Mouse (Mus musculus) CH12.LX (cell line): ENCODE data around the gene Lcmt2. TPM values are rescaled to one million over a fixed set of nuclear protein-coding genes. Genes with fewer than 3 reads are reported as not detected.

Experiments
- DNase-seq: peaks from one replicate; pipeline ENCODE4 v3.0.0-alpha.2; 2013; ENCODE audit errors: extremely low read depth
- H3K27ac ChIP-seq: 2 replicates; pipeline ENCODE4 v1.5.1; 2012; ENCODE audit warnings: low read depth, mild to moderate bottlenecking, control low read depth, moderate library complexity; ENCODE audit not compliant: insufficient read depth
- H3K27me3 ChIP-seq: replicated peaks from 2 replicates; pipeline ENCODE3; 2012; ENCODE audit warnings: inconsistent platforms
- H3K36me3 ChIP-seq, 2 experiments: replicated peaks in 1 of 2; 2 replicates each; pipeline versions ENCODE3 to v1.6.1; 2012; ENCODE audit warnings: inconsistent platforms in 1 of 2, low read length in 1 of 2, mild to moderate bottlenecking in 1 of 2, mixed read lengths in 1 of 2, moderate library complexity in 1 of 2; ENCODE audit not compliant: control insufficient read depth in 1 of 2, insufficient read depth in 1 of 2
- H3K4me1 ChIP-seq, 2 experiments: 2 replicates each; pipeline ENCODE4 v1.6.1; 2012; ENCODE audit warnings: inconsistent platforms in 1 of 2, moderate library complexity in 1 of 2; ENCODE audit not compliant: insufficient read depth in 2 of 2, control insufficient read depth in 1 of 2
- H3K4me2 ChIP-seq: 2 replicates; pipeline ENCODE4 v1.6.1; 2012; ENCODE audit warnings: low read depth, mild to moderate bottlenecking, control low read depth; ENCODE audit not compliant: poor library complexity, insufficient read depth, severe bottlenecking
- H3K4me3 ChIP-seq, 3 experiments: fragments of 150-350 bp in 1 of 3; sonication (generic) in 1 of 3; replicated peaks in 1 of 3; 2 replicates each; pipeline versions ENCODE3 to v1.5.1; 2011 to 2012; ENCODE audit warnings: low read depth in 2 of 3, low read length in 2 of 3, mild to moderate bottlenecking in 2 of 3, moderate library complexity in 2 of 3, control low read depth in 1 of 3, improper control_type of control experiment in 1 of 3, inconsistent platforms in 1 of 3, mixed read lengths in 1 of 3; ENCODE audit not compliant: poor library complexity in 1 of 3
- H3K79me2 ChIP-seq: replicated peaks from 2 replicates; pipeline ENCODE4 v1.6.1; 2012; ENCODE audit warnings: mild to moderate bottlenecking, moderate library complexity; ENCODE audit not compliant: control insufficient read depth, poor library complexity, insufficient read depth, severe bottlenecking; ENCODE audit errors: extremely low read depth
- H3K9ac ChIP-seq: 2 replicates; pipeline ENCODE4 v1.6.1; 2012; ENCODE audit warnings: low read depth, mild to moderate bottlenecking, control low read depth, moderate library complexity; ENCODE audit not compliant: insufficient read depth
- H3K9me3 ChIP-seq: replicated peaks from 2 replicates; pipeline ENCODE3; 2012; ENCODE audit warnings: low read length, inconsistent platforms, mixed read lengths
- BHLHE40 ChIP-seq: IDR thresholded peaks from 2 replicates; pipeline ENCODE4 v1.6.1; 2011; ENCODE audit warnings: mild to moderate bottlenecking, low read depth, low read length, improper control_type of control experiment
- CTCF ChIP-seq, 2 experiments: IDR thresholded peaks in 1 of 2; conservative IDR thresholded peaks in 1 of 2; 2 replicates each; pipeline ENCODE4 v1.5.1; 2011 to 2012; ENCODE audit warnings: low read depth in 2 of 2, low read length in 2 of 2, improper control_type of control experiment in 1 of 2, inconsistent platforms in 1 of 2, mild to moderate bottlenecking in 1 of 2, moderate library complexity in 1 of 2
- IRF4 ChIP-seq: IDR thresholded peaks from 2 replicates; pipeline ENCODE4 v1.6.1; 2014; ENCODE audit warnings: low read depth, mild to moderate bottlenecking, inconsistent platforms, low read length, improper control_type of control experiment
- MAX ChIP-seq: IDR thresholded peaks from 2 replicates; pipeline ENCODE4 v1.6.1; 2011; ENCODE audit warnings: low read length, improper control_type of control experiment
- MAZ ChIP-seq: IDR thresholded peaks from 2 replicates; pipeline ENCODE4 v1.6.1; 2012; ENCODE audit warnings: low read depth, mild to moderate bottlenecking, inconsistent platforms, low read length, improper control_type of control experiment, moderate library complexity
- MXI1 ChIP-seq: IDR thresholded peaks from 2 replicates; pipeline ENCODE4 v1.6.1; 2011; ENCODE audit warnings: mild to moderate bottlenecking, low read depth, low read length, improper control_type of control experiment
- NRF1 ChIP-seq: IDR thresholded peaks from 2 replicates; pipeline ENCODE4 v1.6.1; 2014; ENCODE audit warnings: low read depth, mild to moderate bottlenecking, inconsistent platforms, low read length, improper control_type of control experiment, moderate library complexity
- PAX5 ChIP-seq: IDR thresholded peaks from 2 replicates; pipeline ENCODE4 v1.6.1; 2012; ENCODE audit warnings: low read length, inconsistent platforms, mixed read lengths
- RCOR1 ChIP-seq: conservative IDR thresholded peaks from 2 replicates; pipeline ENCODE4 v1.6.1; 2012; ENCODE audit warnings: low read depth, mild to moderate bottlenecking, inconsistent platforms, low read length, improper control_type of control experiment
- SIN3A ChIP-seq: IDR thresholded peaks from 2 replicates; pipeline ENCODE4 v1.6.1; 2012; ENCODE audit warnings: low read length, improper control_type of control experiment, inconsistent platforms
- TBP ChIP-seq: conservative IDR thresholded peaks from 2 replicates; pipeline ENCODE4 v1.6.1; 2011; ENCODE audit warnings: low read depth, low read length, improper control_type of control experiment
- TCF12 ChIP-seq: IDR thresholded peaks from 2 replicates; pipeline ENCODE4 v1.6.1; 2014; ENCODE audit warnings: low read depth, mild to moderate bottlenecking, inconsistent platforms, low read length, improper control_type of control experiment
- USF2 ChIP-seq: conservative IDR thresholded peaks from 2 replicates; pipeline ENCODE4 v1.6.1; 2011; ENCODE audit warnings: low read depth, low read length, improper control_type of control experiment
- ZC3H11A ChIP-seq: IDR thresholded peaks from 2 replicates; pipeline ENCODE4 v1.6.1; 2012; ENCODE audit warnings: low read depth, mild to moderate bottlenecking, inconsistent platforms, low read length, improper control_type of control experiment
- ZMIZ1 ChIP-seq: IDR thresholded peaks from 2 replicates; pipeline ENCODE4 v1.6.1; 2012; ENCODE audit warnings: low read depth, mild to moderate bottlenecking, inconsistent platforms, low read length, improper control_type of control experiment
- dilution Hi-C: fragments of 300-500 bp; cut with MboI; formaldehyde crosslinking; loops from 2 replicates; pipeline ENCODE4 v1.14.3; 2020; ENCODE audit warnings: low sequenced_read_pairs; ENCODE audit not compliant: extremely low pct_unique_long_range_greater_than_20kb, extremely low pct_ligation_motif_present
- in situ Hi-C: fragments of 300-500 bp; cut with MboI; formaldehyde crosslinking; loops from 3 replicates; pipeline ENCODE4 v1.14.3; 2019; ENCODE audit warnings: low sequenced_read_pairs, low pct_ligation_motif_present, low pct_unique_long_range_greater_than_20kb, mixed read lengths
- polyA plus RNA-seq: library from polyadenylated mRNA; unstranded; fragments of >175 nt; gene quantifications from 2 replicates; pipeline ENCODE4 v1.2.1, GENCODE M21; 2012; ENCODE audit warnings: low read depth; ENCODE audit not compliant: insufficient read length
- total RNA-seq, 2 experiments: library from RNA; depleted of rRNA; stranded (reverse); fragments of 300-350 nt in 1 of 2; fragments of >200 nt in 1 of 2; gene quantifications; 2 replicates each; pipeline ENCODE4 v1.2.3; 2012 to 2014

The Lcmt2 gene
- total and polyA plus RNA-seq, 3 experiments: 6.4 to 12.3 (median 9.3) TPM

DNA sequence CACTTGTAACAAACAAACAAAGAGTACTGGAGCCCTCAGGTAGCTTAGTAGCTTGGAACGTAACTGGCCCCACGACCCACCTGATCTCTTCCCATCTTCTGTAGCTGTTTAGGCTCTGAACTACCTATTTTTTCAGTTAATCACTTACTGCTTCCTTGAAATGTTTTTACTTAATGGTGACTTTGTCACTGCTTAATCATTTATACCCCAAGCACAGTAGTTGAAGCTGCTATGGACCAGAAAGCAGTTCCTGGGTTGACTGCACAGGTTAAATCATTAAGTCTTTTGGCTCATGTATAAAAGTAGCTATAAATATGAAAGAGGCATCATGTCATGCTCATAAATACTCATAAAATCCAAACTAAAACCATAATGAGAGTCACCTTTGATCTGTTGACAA is 25.0 kb downstream of the Lcmt2 start:
- Histone ChIP-seq H3K36me3 (no peaks in the 10 kb centered on the region), H3K4me2 (no peak overlapping the region), H3K9me3 (no peaks in the 10 kb centered on the region), H3K27me3 (peaks cover 26% of the 10 kb centered on the region), H3K79me2 (no peaks in the 10 kb centered on the region), H3K27ac (no peak overlapping the region), H3K4me1 (no peaks in the 10 kb centered on the region), H3K4me3 (no peak overlapping the region), H3K9ac (no peak overlapping the region)
- dilution Hi-C loops: no loop called here
- DNase-seq: no peak
- in situ Hi-C loops: loop anchor here (25.0 kb wide), 1 partner anchor 653 kb away; the partner anchor contains the start of gene Capn3
- TF ChIP-seq MAZ (no peak), SIN3A (no peak), PAX5 (no peak), NRF1 (no peak), MAX (no peak), TBP (no peak), CTCF (conservative IDR thresholded peaks at IDR 0.05 in 1 of 2, IDR thresholded peaks at IDR 0.05 in 1 of 2; ENCODE audit: low read depth in 2 of 2, low read length in 2 of 2) (no peak), TCF12 (no peak), RCOR1 (no peak), MXI1 (no peak), ZMIZ1 (no peak)

DNA sequence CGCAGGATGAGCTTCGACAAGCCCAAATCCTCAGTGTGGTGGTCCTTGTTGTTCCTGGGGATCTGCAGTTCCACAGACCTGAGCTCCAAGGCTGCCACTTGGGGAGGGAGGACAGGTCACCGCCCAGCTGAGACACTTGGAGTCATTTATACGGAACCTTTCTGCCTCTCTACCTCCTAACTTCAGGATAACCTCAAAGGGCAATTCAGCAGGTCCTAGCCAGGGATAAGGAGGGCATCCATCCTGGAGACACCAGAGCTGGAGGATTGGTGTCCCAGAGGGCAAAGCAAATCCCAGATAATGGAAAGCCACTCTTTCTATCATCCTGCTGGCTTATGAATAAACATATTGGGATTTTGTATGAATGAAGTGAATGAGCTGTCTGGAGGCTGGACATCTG is 30.8 kb downstream of the Lcmt2 start, which contains the start of gene Tgm7:
Tgm7 (minus strand) TSS at position 101 of the 400 bp plus-strand sequence.
- H3K27me3 ChIP-seq: peaks cover 22% of the 10 kb centered on the region
- DNase-seq: no peak
- H3K9ac ChIP-seq: no peak within 1 kb of the TSS
- no peaks in the 10 kb centered on the region for H3K36me3 ChIP-seq
- in situ Hi-C loops (loop anchor here (25.0 kb wide), 1 partner anchor 647 kb away; the partner anchor contains the start of gene Capn3), dilution Hi-C loops (no loop called here)
- no peaks in the 10 kb centered on the region for H3K4me1 ChIP-seq
- H3K79me2 ChIP-seq: no peaks in the 10 kb centered on the region
- H3K4me2 ChIP-seq: no peak within 1 kb of the TSS
- H3K9me3 ChIP-seq: no peaks in the 10 kb centered on the region
- TF ChIP-seq BHLHE40: no peak
- H3K4me3 ChIP-seq: no peak within 1 kb of the TSS
- H3K27ac ChIP-seq: no peak within 1 kb of the TSS

DNA sequence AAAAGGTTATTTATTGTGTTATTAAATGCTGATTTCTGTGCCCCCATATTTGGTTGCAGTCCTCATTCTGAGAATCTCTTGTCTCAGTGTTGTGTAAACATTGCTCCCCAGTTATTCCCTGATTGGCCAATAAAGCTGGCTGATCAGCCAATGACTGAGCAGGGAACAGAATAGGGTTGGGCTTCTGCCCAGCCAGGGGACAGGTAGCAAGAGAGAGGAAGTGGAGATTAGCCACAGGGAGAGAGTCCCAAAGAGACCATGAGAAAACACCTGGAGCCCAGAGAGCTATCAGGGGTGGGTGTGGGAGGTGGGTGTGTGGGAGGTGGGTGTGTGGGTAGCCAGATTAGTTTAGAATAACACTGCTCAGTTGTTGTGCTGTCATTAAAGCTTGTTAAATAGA is 34.5 kb downstream of the Lcmt2 start:
- no peak for DNase-seq
- in situ Hi-C loops (loop anchor here (25.0 kb wide), 1 partner anchor 644 kb away; the partner anchor contains the start of gene Capn3), dilution Hi-C loops (no loop called here)
- Histone ChIP-seq H3K27ac (no peak overlapping the region), H3K9ac (no peak overlapping the region), H3K27me3 (peaks cover 9% of the 10 kb centered on the region), H3K79me2 (no peaks in the 10 kb centered on the region), H3K4me2 (no peak overlapping the region), H3K36me3 (no peaks in the 10 kb centered on the region), H3K4me1 (peaks cover 0 to 6% of the 10 kb centered on the region in 2 experiments), H3K9me3 (no peaks in the 10 kb centered on the region), H3K4me3 (no peak overlapping the region)
- TF ChIP-seq PAX5: no peak
- no peak for TF ChIP-seq BHLHE40
- no peak for TF ChIP-seq IRF4
- no peak for TF ChIP-seq USF2
- no peak for TF ChIP-seq ZC3H11A
- no peak for TF ChIP-seq ZMIZ1
